Mouse (Mus musculus): ENCODE measurements at regions not wholly inside any gene's neighbourhood (a gene's known extent, or its start where the extent isn't known, plus 50 kb on each side); places are given as distances from the start of the nearest gene placed in this dataset.
A peak's percentile ranks its signal among the peaks of the same experiment; 100 is the strongest.

GRCm38 (mm10) chr9:113488651-113489050, 219.4 kb downstream of the Pdcd6ip start:
- Histone ChIP-seq H3K27me3 (ENCODE audit: control insufficient read depth, insufficient read depth, insufficient read length) (no peaks in the 10 kb centered on the region), H3K36me3 (ENCODE audit: control insufficient read depth, insufficient read depth) (no peaks in the 10 kb centered on the region), H3K79me2 (ENCODE audit: control insufficient read depth, insufficient read depth) (no peaks in the 10 kb centered on the region), H3K4me3 (no peak overlapping the region), H3ac (ENCODE audit: control insufficient read depth, insufficient read length) (no peak overlapping the region), H3K4me2 (ENCODE audit: low read depth) (no peak overlapping the region)
- no peak for TF ChIP-seq USF1 (IDR thresholded peaks at IDR 0.05; ENCODE audit: low read depth)
- TF ChIP-seq MAX (IDR thresholded peaks at IDR 0.05; ENCODE audit: low read depth) = no peak
- TF ChIP-seq E2F4 (IDR thresholded peaks at IDR 0.05; ENCODE audit: insufficient read depth) = no peak
- no peak for TF ChIP-seq CEBPB (IDR thresholded peaks at IDR 0.05; ENCODE audit: insufficient read depth, poor library complexity, severe bottlenecking)
- TF ChIP-seq MYOD1 (IDR thresholded peaks at IDR 0.05; ENCODE audit: control insufficient read depth in 1 of 3, insufficient read length in 2 of 3, low read depth in 2 of 3) = no peak
- TF ChIP-seq POLR2AphosphoS2 (IDR thresholded peaks at IDR 0.05; ENCODE audit: insufficient read length, low read depth) = no peak
- TF ChIP-seq REST (IDR thresholded peaks at IDR 0.05; ENCODE audit: insufficient read depth, insufficient read length) = no peak
- TF ChIP-seq POLR2A (IDR thresholded peaks at IDR 0.05; ENCODE audit: insufficient read length, low read depth) = no peak
- TF ChIP-seq TCF3 (IDR thresholded peaks at IDR 0.05; ENCODE audit: insufficient read length, low read depth) = no peak
- no peak for TF ChIP-seq SRF (IDR thresholded peaks at IDR 0.05; ENCODE audit: control insufficient read depth, insufficient read length, low read depth)
- no peak for TF ChIP-seq MYOG (IDR thresholded peaks at IDR 0.05; ENCODE audit: control insufficient read depth in 1 of 3, insufficient read depth in 1 of 3, insufficient read length in 2 of 3, low read depth in 2 of 3)

GRCm38 (mm10) chr9:113486494-113487081, 221.5 kb downstream of the Pdcd6ip start:
- no peak overlapping the region for H3K4me3 ChIP-seq
- H3K27me3 ChIP-seq (ENCODE audit: control insufficient read depth, insufficient read depth, insufficient read length) = no peaks in the 10 kb centered on the region
- no peak overlapping the region for H3K4me2 ChIP-seq (ENCODE audit: low read depth)
- no peaks in the 10 kb centered on the region for H3K79me2 ChIP-seq (ENCODE audit: control insufficient read depth, insufficient read depth)
- TF ChIP-seq TCF3 (IDR thresholded peaks at IDR 0.05; ENCODE audit: insufficient read length, low read depth) (no peak), MYOG (IDR thresholded peaks at IDR 0.05; ENCODE audit: control insufficient read depth in 1 of 3, insufficient read depth in 1 of 3, insufficient read length in 2 of 3, low read depth in 2 of 3) (no peak), REST (IDR thresholded peaks at IDR 0.05; ENCODE audit: insufficient read depth, insufficient read length) (no peak), MAX (IDR thresholded peaks at IDR 0.05; ENCODE audit: low read depth) (no peak), CEBPB (IDR thresholded peaks at IDR 0.05; ENCODE audit: insufficient read depth, poor library complexity, severe bottlenecking) (no peak), SRF (IDR thresholded peaks at IDR 0.05; ENCODE audit: control insufficient read depth, insufficient read length, low read depth) (no peak), E2F4 (IDR thresholded peaks at IDR 0.05; ENCODE audit: insufficient read depth) (no peak), POLR2AphosphoS2 (IDR thresholded peaks at IDR 0.05; ENCODE audit: insufficient read length, low read depth) (no peak), POLR2A (IDR thresholded peaks at IDR 0.05; ENCODE audit: insufficient read length, low read depth) (no peak), USF1 (IDR thresholded peaks at IDR 0.05; ENCODE audit: low read depth) (no peak), TCF12 (IDR thresholded peaks at IDR 0.05; ENCODE audit: insufficient read depth, poor library complexity, severe bottlenecking) (no peak)
- no peaks in the 10 kb centered on the region for H3K36me3 ChIP-seq (ENCODE audit: control insufficient read depth, insufficient read depth)
- H3ac ChIP-seq (ENCODE audit: control insufficient read depth, insufficient read length) = no peak overlapping the region

- TF ChIP-seq SRF (IDR thresholded peaks at IDR 0.05; ENCODE audit: control insufficient read depth, insufficient read length, low read depth) (no peak), MYOD1 (IDR thresholded peaks at IDR 0.05; ENCODE audit: control insufficient read depth in 1 of 3, insufficient read length in 2 of 3, low read depth in 2 of 3) (no peak)
- no peak overlapping the region for H3ac ChIP-seq (ENCODE audit: control insufficient read depth, insufficient read length)
- no peak overlapping the region for H3K4me2 ChIP-seq (ENCODE audit: low read depth)
- H3K4me3 ChIP-seq = no peak overlapping the region
- no peaks in the 10 kb centered on the region for H3K36me3 ChIP-seq (ENCODE audit: control insufficient read depth, insufficient read depth)
- H3K27me3 ChIP-seq (ENCODE audit: control insufficient read depth, insufficient read depth, insufficient read length) = no peaks in the 10 kb centered on the region
- no peaks in the 10 kb centered on the region for H3K79me2 ChIP-seq (ENCODE audit: control insufficient read depth, insufficient read depth)
Measured at GRCm38 (mm10) chr9:113479897-113480296, 228.2 kb downstream of the Pdcd6ip start.

GRCm38 (mm10) chr9:113478761-113479265, 229.2 kb downstream of the Pdcd6ip start:
- Histone ChIP-seq H3K4me2 (ENCODE audit: low read depth) (no peak overlapping the region), H3K36me3 (ENCODE audit: control insufficient read depth, insufficient read depth) (no peaks in the 10 kb centered on the region), H3K27me3 (ENCODE audit: control insufficient read depth, insufficient read depth, insufficient read length) (no peaks in the 10 kb centered on the region), H3K4me3 (no peak overlapping the region), H3K79me2 (ENCODE audit: control insufficient read depth, insufficient read depth) (no peaks in the 10 kb centered on the region), H3ac (ENCODE audit: control insufficient read depth, insufficient read length) (no peak overlapping the region)
- no peak for TF ChIP-seq USF1 (IDR thresholded peaks at IDR 0.05; ENCODE audit: low read depth)

- no peak overlapping the region for H3ac ChIP-seq (ENCODE audit: control insufficient read depth, insufficient read length)
- no peaks in the 10 kb centered on the region for H3K27me3 ChIP-seq (ENCODE audit: control insufficient read depth, insufficient read depth, insufficient read length)
- no peak overlapping the region for H3K4me2 ChIP-seq (ENCODE audit: low read depth)
- no peak overlapping the region for H3K4me3 ChIP-seq
- no peaks in the 10 kb centered on the region for H3K79me2 ChIP-seq (ENCODE audit: control insufficient read depth, insufficient read depth)
- TF ChIP-seq CEBPB (IDR thresholded peaks at IDR 0.05; ENCODE audit: insufficient read depth, poor library complexity, severe bottlenecking) (peak; percentile 46; the same call in 1 of the 2 replicates), TCF12 (IDR thresholded peaks at IDR 0.05; ENCODE audit: insufficient read depth, poor library complexity, severe bottlenecking) (no peak)
- no peaks in the 10 kb centered on the region for H3K36me3 ChIP-seq (ENCODE audit: control insufficient read depth, insufficient read depth)
Measured at GRCm38 (mm10) chr9:113471781-113472180, 236.3 kb downstream of the Pdcd6ip start.

All from myocyte (in vitro differentiated cells).